In genomic region chr6:8178397-8178941, GRCm38 (mm10) we compare ENCODE assay signal across 7 mouse cellular contexts. TPM values are rescaled to one million over a fixed set of nuclear protein-coding genes. Genes with fewer than 3 reads are reported as not detected.
DNase-seq lines count a peak whose midpoint lies in the region; ATAC-seq lines count a peak whose summit lies in the region.

No protein-coding gene starts in this region.

- H3K4me3 ChIP-seq in forebrain, embryonic 13.5 days, result peak overlapping the region; percentile 20; the same call in 1 of the 2 replicates
- H3K4me3 ChIP-seq in hindbrain, embryonic 16.5 days (ENCODE audit: low read length), result peak overlapping the region; percentile 9; the same call in 1 of the 2 replicates
- 0 out of 2 replicates have a peak overlapping the region, but pooled peaks have one; percentile 1 for H3K4me3 ChIP-seq in midbrain, embryonic 14.5 days (replicated peaks; ENCODE audit: low read depth, low read length)

- DNase-seq in MEL-GATA-1-ER (ENCODE audit: extremely low read depth, low read depth), result peak; percentile 43
- DNase-seq in midbrain, embryonic 14.5 days, result peak; percentile 79
- DNase-seq in frontal cortex, postnatal 25 days (ENCODE audit: low spot score in 2 of 2), result no peak
- no peak for DNase-seq in right cerebral cortex, adult 18-20 months

- no peaks in the 10 kb centered on the region for H3K36me3 ChIP-seq in forebrain, embryonic 13.5 days (ENCODE audit: poor library complexity, severe bottlenecking)
- H3K36me3 ChIP-seq in hindbrain, embryonic 16.5 days (ENCODE audit: control insufficient read depth, insufficient read depth, low read length), result no peaks in the 10 kb centered on the region
- no peaks in the 10 kb centered on the region for H3K36me3 ChIP-seq in midbrain, embryonic 14.5 days (ENCODE audit: control insufficient read depth, insufficient read depth, low read length)

- H3K4me2 ChIP-seq in forebrain, embryonic 13.5 days, result peak overlapping the region; percentile 43
- H3K4me2 ChIP-seq in hindbrain, embryonic 16.5 days (ENCODE audit: low read length), result peak overlapping the region; percentile 49
- peak overlapping the region; percentile 47 for H3K4me2 ChIP-seq in midbrain, embryonic 14.5 days (ENCODE audit: low read length)

- peak; percentile 56; the same call in 1 of the 2 replicates for ATAC-seq in cerebellum, adult (ENCODE audit: insufficient number of reproducible peaks, low FRiP score, low TSS enrichment)
- peak; percentile 74 for ATAC-seq in forebrain, embryonic 13.5 days
- peak; percentile 63 for ATAC-seq in hindbrain, embryonic 16.5 days
- ATAC-seq in midbrain, embryonic 14.5 days (ENCODE audit: low FRiP score, low TSS enrichment), result peak; percentile 57; the same call in 1 of the 2 replicates

- no peaks in the 10 kb centered on the region for H3K27me3 ChIP-seq in forebrain, embryonic 13.5 days
- H3K27me3 ChIP-seq in hindbrain, embryonic 16.5 days (replicated peaks; ENCODE audit: control insufficient read depth, insufficient read depth, low read length), result no peaks in the 10 kb centered on the region
- no peaks in the 10 kb centered on the region for H3K27me3 ChIP-seq in midbrain, embryonic 14.5 days (ENCODE audit: control insufficient read depth, insufficient read depth, low read length)

- H3K27ac ChIP-seq in forebrain, embryonic 13.5 days, result peak overlapping the region; percentile 48
- H3K27ac ChIP-seq in hindbrain, embryonic 16.5 days (ENCODE audit: low read depth, low read length), result peak overlapping the region; percentile 14; the same call in 1 of the 2 replicates
- H3K27ac ChIP-seq in midbrain, embryonic 14.5 days (replicated peaks; ENCODE audit: low read depth, low read length), result peak overlapping the region; percentile 75

- H3K9me3 ChIP-seq in forebrain, embryonic 13.5 days (replicated peaks), result no peaks in the 10 kb centered on the region
- no peaks in the 10 kb centered on the region for H3K9me3 ChIP-seq in hindbrain, embryonic 16.5 days (ENCODE audit: control insufficient read depth, low read length)
- no peaks in the 10 kb centered on the region for H3K9me3 ChIP-seq in midbrain, embryonic 14.5 days (ENCODE audit: control insufficient read depth, low read length)

- WGBS in forebrain, embryonic 13.5 days, result 4% methylated on average over 10 of the region's 10 CpGs
- WGBS in hindbrain, embryonic 16.5 days, result 8% methylated on average over 10 of the region's 10 CpGs
- 9% methylated on average over 10 of the region's 10 CpGs for WGBS in midbrain, embryonic 14.5 days

- H3K9ac ChIP-seq in forebrain, embryonic 13.5 days, result peak overlapping the region; percentile 38; the same call in 1 of the 2 replicates
- 0 out of 2 replicates have a peak overlapping the region, but pooled peaks have one; percentile 20 for H3K9ac ChIP-seq in hindbrain, embryonic 16.5 days (ENCODE audit: low read depth, low read length)
- H3K9ac ChIP-seq in midbrain, embryonic 14.5 days (replicated peaks; ENCODE audit: low read length), result peak overlapping the region; percentile 17; the same call in 1 of the 2 replicates

- peaks cover 15% of the 10 kb centered on the region for H3K4me1 ChIP-seq in forebrain, embryonic 13.5 days
- peaks cover 7% of the 10 kb centered on the region for H3K4me1 ChIP-seq in hindbrain, embryonic 16.5 days (ENCODE audit: control insufficient read depth, insufficient read depth, low read depth, low read length)
- H3K4me1 ChIP-seq in midbrain, embryonic 14.5 days (ENCODE audit: control insufficient read depth, insufficient read depth, low read length), result peaks cover 7% of the 10 kb centered on the region

RNA-seq across cellular contexts. Expression of gene Col28a1, which starts 13.9 kb away (rescaled TPM):
- 0.22 and 0.40 TPM in 2 replicates for polyA plus RNA-seq in forebrain, embryonic 13.5 days (2015; fragmentation: Nextera tagmentation; extraction: Ambion mirVana)
- 1.5 and 1.7 TPM in 2 replicates for polyA plus RNA-seq in hindbrain, embryonic 16.5 days (2015; fragmentation: Nextera tagmentation; extraction: Ambion mirVana)
- polyA plus RNA-seq in midbrain, embryonic 14.5 days (2014; fragmentation: Nextera tagmentation; extraction: Ambion mirVana), result 0.39 and 0.49 TPM in 2 replicates

RNA-seq across cellular contexts. Expression of gene Mios, which starts 30.6 kb away (rescaled TPM):
- polyA plus RNA-seq in forebrain, embryonic 13.5 days (2015; fragmentation: Nextera tagmentation; extraction: Ambion mirVana), result 22.7 and 23.5 TPM in 2 replicates
- 22.6 and 22.9 TPM in 2 replicates for polyA plus RNA-seq in hindbrain, embryonic 16.5 days (2015; fragmentation: Nextera tagmentation; extraction: Ambion mirVana)
- 24.6 and 32.0 TPM in 2 replicates for polyA plus RNA-seq in midbrain, embryonic 14.5 days (2014; fragmentation: Nextera tagmentation; extraction: Ambion mirVana)

Comparison
In these comparisons a context has a peak if more than half of its experiments do, and no peak if none do; other contexts are left out.
1. DNase-seq: peak in MEL-GATA-1-ER (single experiment) and midbrain, embryonic 14.5 days (single experiment); none in frontal cortex, postnatal 25 days (0 of 2) and right cerebral cortex, adult 18-20 months (single experiment).
2. H3K27ac ChIP-seq: peak in every context shown above with its lines; median percentile 75 in midbrain, embryonic 14.5 days; 48 in forebrain, embryonic 13.5 days; 14 in hindbrain, embryonic 16.5 days.
3. Peak in every context shown above with its lines, with median percentiles within 50 percentile points of each other: ATAC-seq, H3K4me2 ChIP-seq, H3K4me3 ChIP-seq and H3K9ac ChIP-seq.